Mouse (Mus musculus): Measurements from ENCODE around the gene Bcl3.

The Bcl3 gene

DNA sequence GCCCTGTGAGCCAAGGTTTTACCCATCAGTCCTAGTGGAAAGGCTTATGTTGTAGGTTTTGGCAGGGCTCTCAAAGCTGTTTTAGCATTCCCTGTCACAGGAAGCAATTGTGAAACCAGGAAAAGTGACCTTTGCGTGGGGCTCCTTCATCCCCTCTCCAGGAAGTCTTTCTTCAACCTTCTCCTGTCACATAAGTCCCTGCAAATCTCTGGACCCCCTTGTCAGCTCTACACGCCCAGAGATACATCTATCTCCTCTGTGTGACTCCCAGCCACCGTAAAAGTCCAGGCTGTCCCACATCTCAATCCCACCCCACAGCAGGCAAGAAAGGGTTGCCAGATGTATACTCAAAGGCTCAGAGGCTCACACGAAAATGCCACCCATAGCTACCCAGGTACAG is 50.9 kb downstream of the Bcl3 start:
- no peak for ATAC-seq (ENCODE audit: insufficient number of reproducible peaks, low FRiP score, low TSS enrichment)

DNA sequence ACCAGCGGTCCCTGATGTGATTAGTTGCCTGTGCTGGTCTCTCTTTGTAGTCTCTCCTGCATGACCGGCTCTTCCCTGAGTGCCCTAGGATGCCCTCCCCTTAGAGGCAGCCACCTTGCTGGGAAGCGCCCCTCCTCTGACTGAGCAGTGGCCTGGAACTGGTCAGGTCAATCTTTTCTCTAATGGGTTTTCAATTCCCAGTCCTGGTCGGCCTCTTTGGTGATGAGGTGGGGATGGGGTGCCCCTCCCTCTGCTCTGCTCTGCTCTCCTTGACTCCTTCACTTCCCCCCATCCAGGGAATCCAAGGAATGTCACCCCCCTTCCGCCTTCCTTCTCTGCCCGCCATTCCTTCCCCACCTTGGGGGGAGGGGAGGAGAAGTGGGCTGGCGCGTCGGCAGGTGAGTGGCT is 51.6 kb downstream of the Bcl3 start, which contains the start of gene Bcam:
Gene Bcam (minus strand): TSS at position 33 of the 408 bp plus-strand sequence.
- ATAC-seq (ENCODE audit: insufficient number of reproducible peaks, low FRiP score, low TSS enrichment), result no peak

DNA sequence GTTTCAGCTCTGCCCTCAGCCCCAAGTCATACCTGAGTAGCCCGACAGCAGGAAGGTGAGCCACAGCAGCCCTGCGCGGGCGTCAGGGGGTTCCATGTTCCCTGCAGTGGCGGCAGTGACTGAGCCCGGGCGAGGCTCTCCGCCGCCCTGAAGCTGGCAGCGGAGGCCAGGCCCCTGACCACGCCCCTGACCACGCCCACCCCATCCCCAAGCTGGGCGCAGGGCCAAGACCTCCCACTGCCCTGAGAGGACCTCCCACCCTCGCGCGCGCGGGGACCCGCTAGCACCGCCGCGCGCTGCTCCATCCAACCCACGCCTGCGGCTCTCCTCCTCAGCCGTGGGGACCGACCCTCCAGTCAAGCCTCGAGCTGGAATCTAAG is 52.2 kb downstream of the Bcl3 start:
- no peak for ATAC-seq (ENCODE audit: insufficient number of reproducible peaks, low FRiP score, low TSS enrichment)

DNA sequence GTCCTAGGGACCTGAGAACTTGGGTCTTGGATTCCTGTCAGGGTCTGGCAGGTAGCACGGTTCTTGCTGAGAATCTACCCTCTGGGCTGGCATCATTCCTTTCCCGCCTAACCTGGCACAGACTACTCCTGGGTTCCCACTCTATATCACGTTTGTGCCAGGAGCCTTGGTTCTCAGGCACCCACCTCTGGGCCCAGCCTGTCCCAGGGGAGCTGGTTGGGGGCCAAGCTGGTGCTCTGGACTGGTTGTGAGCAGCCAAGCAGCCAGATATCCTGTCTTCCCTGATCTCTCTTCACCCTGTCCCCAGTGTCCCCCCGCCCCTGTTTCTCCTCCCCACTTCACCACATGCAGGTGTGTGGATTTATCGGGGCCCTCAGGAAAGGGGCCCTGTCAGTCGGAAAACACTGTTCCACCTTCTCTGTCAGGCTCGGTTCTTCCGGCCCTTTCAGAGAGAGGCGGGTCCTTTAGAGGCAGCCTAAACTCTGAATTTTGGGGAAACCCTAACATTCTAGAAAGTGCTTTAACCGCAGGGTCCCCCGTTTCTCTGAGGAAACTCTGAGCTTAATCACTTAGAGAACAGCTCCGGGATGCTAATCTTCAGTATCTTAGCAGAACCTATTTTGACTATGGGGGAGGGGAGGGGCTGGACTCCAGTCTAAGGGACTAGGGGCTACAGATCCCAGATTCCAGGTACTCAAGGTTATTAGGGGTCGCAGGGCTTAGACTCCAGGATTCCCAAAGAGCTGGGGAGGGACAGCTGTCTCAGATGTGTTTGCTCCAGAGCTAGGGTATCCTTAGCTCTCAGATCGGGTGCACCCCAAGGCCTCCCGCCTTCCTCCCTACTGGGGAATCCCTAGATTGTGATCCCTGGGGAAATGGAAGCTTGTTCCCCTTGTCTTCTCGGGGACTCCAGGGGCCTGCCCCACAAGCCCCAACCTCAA is 52.9 kb downstream of the Bcl3 start:
- no peak for ATAC-seq (ENCODE audit: insufficient number of reproducible peaks, low FRiP score, low TSS enrichment)

DNA sequence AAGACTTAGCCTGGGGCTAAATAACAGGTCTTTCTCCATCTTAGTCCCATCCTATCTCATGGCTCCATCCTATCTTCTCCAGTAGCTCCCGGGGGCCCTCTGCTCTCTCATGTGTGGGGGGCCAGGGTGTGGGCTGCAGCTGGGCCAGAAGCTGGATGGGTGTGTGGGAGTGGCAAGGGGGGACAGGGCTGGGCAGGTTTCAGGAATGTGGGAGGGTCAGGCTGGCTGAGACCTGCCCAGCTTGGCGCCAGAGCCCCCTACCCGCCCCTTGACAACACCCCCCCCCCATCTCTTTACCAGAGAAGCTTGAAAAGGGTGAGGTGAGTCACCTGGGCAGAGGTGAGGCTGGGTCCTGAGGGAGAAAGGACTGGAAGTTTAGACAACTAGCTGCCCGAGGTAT is 53.6 kb downstream of the Bcl3 start:
- ATAC-seq (ENCODE audit: insufficient number of reproducible peaks, low FRiP score, low TSS enrichment), result no peak

DNA sequence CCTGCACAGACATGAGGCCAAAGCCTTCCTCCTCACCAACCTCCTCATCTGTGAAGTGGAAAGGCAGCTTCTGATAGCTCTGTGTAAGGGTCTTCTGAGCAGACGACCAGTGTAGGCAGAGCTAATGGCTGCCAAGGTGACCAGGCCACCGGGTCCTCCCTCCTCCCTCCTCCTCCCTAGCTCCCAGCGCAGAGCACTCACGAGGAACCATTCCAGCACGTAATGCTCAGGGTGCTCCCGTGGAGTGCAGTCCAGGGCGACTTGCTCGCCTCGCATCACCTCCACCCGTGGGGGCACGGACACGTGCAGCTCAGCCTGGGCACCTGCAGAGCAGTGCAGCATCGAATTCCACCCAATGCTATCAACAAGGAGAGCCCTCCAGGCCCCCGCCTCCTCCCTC is 54.3 kb downstream of the Bcl3 start:
- ATAC-seq (ENCODE audit: insufficient number of reproducible peaks, low FRiP score, low TSS enrichment), result no peak

DNA sequence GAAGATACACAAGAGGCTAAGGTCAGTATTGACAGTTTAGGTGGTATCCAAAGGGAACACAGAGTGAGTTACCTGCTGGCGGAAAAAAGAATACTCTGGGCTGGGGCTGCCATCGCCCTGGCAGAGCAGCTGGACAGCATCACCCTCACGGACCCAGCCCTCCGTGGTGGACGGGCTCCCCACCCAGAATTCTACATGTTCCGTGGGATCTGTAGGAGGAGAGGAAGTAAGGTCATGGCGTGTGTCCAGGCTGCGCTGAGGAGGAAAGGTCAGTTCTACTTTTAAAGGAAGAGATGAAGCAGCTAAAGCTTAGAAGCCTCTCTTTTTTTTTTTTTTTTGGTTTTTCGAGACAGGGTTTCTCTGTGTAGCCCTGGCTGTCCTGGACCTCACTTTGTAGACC is 58.0 kb downstream of the Bcl3 start:
- no peak for ATAC-seq (ENCODE audit: insufficient number of reproducible peaks, low FRiP score, low TSS enrichment)

DNA sequence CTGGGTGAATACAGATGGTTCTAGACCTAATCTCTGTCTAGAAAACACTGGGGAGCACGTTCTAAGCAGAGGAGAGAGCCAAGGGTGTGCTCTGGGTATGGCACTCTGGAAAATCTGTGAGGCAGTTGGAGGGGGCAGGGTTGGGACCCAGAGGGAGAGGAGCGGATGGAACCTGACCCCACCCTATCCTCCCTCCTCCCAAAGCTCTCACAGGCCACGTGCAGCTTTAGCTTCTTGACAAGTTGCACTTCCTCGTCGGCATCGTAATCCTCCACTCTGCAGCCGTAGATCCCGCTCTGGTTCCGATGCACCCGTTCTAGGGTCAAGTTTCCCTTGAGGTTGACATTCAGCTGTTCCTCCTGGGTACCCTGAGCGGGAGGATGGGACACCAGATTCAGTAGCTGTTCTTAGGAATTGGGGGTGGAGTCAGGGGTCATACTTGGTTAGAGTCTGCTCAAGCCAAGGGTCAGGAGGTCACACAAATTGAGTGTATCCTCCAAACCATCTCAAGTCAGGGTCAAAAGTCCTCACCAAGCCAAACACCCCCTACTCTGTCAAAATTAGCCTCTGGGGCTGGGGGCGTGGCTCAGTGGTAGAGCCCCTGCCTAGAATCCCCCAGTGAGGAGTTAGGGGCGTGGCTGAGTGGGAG is 58.6 kb downstream of the Bcl3 start:
- ATAC-seq (ENCODE audit: insufficient number of reproducible peaks, low FRiP score, low TSS enrichment), result no peak

DNA sequence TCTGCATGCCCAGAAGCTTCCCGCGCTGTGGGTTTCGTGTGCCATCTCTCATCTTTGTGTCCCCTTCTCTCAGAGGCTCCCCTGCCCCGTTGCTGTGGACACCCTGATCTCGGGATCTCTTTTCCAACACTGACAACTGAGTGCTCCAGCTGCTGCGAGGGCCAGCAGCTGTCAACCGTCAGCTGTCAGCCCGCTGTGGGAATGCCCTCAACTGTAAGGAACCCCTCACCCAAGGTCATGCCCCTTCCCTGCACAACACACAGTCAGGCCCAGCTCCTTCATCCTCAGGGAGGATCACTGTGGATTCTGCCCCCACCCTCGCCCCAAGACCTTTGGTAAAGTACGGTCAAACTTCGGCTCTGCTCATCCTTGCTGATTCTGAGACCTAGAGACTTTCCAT is 60.3 kb downstream of the Bcl3 start:
- no peak for ATAC-seq (ENCODE audit: insufficient number of reproducible peaks, low FRiP score, low TSS enrichment)

DNA sequence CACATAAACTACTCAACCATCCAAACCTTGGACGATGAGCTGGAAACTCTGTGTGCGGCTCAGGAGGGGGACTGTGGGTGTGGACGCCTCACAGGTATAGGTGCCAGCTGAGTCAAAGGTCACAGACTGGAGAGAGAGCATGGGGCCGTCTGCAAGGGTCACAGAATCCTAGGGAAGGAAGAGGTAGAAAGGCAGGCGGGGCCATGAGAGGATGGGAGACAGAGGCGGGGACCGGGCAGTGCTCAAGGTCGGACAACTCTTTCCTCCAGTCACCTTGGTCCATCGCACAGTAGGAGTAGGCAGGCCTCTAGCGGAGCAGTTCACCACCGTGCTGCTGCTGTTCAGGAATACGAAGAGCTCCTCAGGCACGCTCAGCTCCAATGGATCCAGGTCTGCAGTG is 62.5 kb downstream of the Bcl3 start:
- no peak for ATAC-seq (ENCODE audit: insufficient number of reproducible peaks, low FRiP score, low TSS enrichment)

DNA sequence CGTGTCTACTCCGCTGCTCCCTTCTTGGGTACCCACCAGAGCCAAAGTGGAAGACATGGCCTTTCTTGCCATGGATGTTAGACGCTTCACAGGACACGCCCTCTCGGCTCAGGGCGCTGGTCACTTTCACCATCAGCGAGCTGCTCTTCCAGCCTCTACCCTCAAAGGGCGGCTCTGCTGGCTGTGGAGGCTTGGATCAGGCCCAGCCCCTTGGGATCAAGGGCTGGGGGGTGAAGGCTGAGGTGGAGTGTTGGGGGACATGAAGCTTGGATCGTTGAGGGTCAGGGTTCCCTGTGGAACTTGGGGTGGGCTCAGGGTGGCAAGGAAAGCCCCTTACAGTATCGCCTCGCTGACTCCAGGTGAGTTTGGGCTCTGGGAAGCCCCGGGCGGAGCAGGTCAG is 63.9 kb downstream of the Bcl3 start:
- ATAC-seq (ENCODE audit: insufficient number of reproducible peaks, low FRiP score, low TSS enrichment), result no peak
